Mouse (Mus musculus) CD4-positive helper T cell, adult 2 months (primary cell): ENCODE data around the gene Cyp27b1.
A peak's percentile ranks its signal among the peaks of the same experiment; 100 is the strongest.

Experiments used
- DNase-seq: peaks from one replicate; pipeline ENCODE4 v3.0.0-alpha.2; 2012; ENCODE audit warnings: low read depth, missing footprints, low spot score

Gene Cyp27b1

GRCm38 (mm10) chr10:127047954-127048353 is at the start of gene Cyp27b1:
TSS of gene Cyp27b1 (plus strand) at chr10:127048250.
- DNase-seq = no peak

- DNase-seq = no peak
These were observed 47.5 kb upstream of the Cyp27b1 start, which contains the start of gene Avil for GRCm38 (mm10) chr10:127000529-127000928. TSS of gene Avil (plus strand) at chr10:127000709.

- DNase-seq = no peak
These were observed 46.8 kb upstream of the Cyp27b1 start for GRCm38 (mm10) chr10:127001297-127001696.

GRCm38 (mm10) chr10:127002056-127002455 is 46.0 kb upstream of the Cyp27b1 start:
- no peak for DNase-seq

- no peak for DNase-seq
These were observed 45.3 kb upstream of the Cyp27b1 start for GRCm38 (mm10) chr10:127002765-127003164.

GRCm38 (mm10) chr10:127003334-127003733 is 44.7 kb upstream of the Cyp27b1 start:
- DNase-seq = no peak

- no peak for DNase-seq
These were observed 44.2 kb upstream of the Cyp27b1 start for GRCm38 (mm10) chr10:127003806-127004205.

- no peak for DNase-seq
These were observed 31.6 kb upstream of the Cyp27b1 start for GRCm38 (mm10) chr10:127016488-127016887.

GRCm38 (mm10) chr10:127017071-127017470 is 31.0 kb upstream of the Cyp27b1 start:
- no peak for DNase-seq

GRCm38 (mm10) chr10:127018422-127018821 is 29.6 kb upstream of the Cyp27b1 start:
- no peak for DNase-seq

GRCm38 (mm10) chr10:127030336-127031296 is 17.4 kb upstream of the Cyp27b1 start, which contains the start of gene Tsfm:
TSS of gene Tsfm (minus strand) at chr10:127030840.
- DNase-seq = peak; percentile 89

GRCm38 (mm10) chr10:127033301-127033741 is 14.7 kb upstream of the Cyp27b1 start:
- DNase-seq = no peak

- no peak for DNase-seq
These were observed 11.8 kb upstream of the Cyp27b1 start for GRCm38 (mm10) chr10:127036273-127036672.

- no peak for DNase-seq
These were observed 10.4 kb upstream of the Cyp27b1 start for GRCm38 (mm10) chr10:127037641-127038040.

GRCm38 (mm10) chr10:127040569-127041214 is 7.4 kb upstream of the Cyp27b1 start:
- DNase-seq = no peak

GRCm38 (mm10) chr10:127041274-127041766 is 6.7 kb upstream of the Cyp27b1 start, which contains the start of the genes Mettl1 and Eef1akmt3:
TSS of gene Mettl1 (plus strand) at chr10:127041414.
TSS of gene Eef1akmt3 (minus strand) at chr10:127041513.
- DNase-seq = peak; percentile 38

- DNase-seq = peak; percentile 91
These were observed 6.2 kb upstream of the Cyp27b1 start for GRCm38 (mm10) chr10:127041774-127042338.

- DNase-seq = no peak
These were observed 5.5 kb upstream of the Cyp27b1 start for GRCm38 (mm10) chr10:127042468-127043115.

- DNase-seq = no peak
These were observed 4.9 kb upstream of the Cyp27b1 start for GRCm38 (mm10) chr10:127043187-127043586.

- DNase-seq = no peak
These were observed 751 bp downstream of the Cyp27b1 start for GRCm38 (mm10) chr10:127048608-127049394.
